Mouse (Mus musculus) heart, embryonic 10.5 days (tissue): ENCODE measurements around the gene Zc3h7a. TPM values are rescaled to one million over a fixed set of nuclear protein-coding genes. Genes with fewer than 3 reads are reported as not detected.

Experiments
- microRNA-seq: library from miRNA; unstranded; fragments of <30 nt; microRNA quantifications from one replicate; pipeline ENCODE4, GENCODE M21; 2017
- polyA plus RNA-seq: library from polyadenylated mRNA; unstranded; fragments of >200 nt; fragmentation: Nextera tagmentation; extraction: Ambion mirVana; gene quantifications from 2 replicates; pipeline ENCODE4 v1.2.1, GENCODE M21; 2016

Zc3h7a gene
- polyA plus RNA-seq, 1 experiment from 2014 or later, result 82.7 TPM

Small RNA genes within 50 kb of the gene (microRNA-seq; reads per million reads assigned to microRNA genes)
- gene Gm23935, result 324 reads per million, percentile 66 among the genes with 10 or more reads in this experiment

Other genes with a start within 250 kb of the Zc3h7a start
- gene Snn, start 115.4 kb downstream of the Zc3h7a start, polyA plus RNA-seq, result 37.2 and 38.3 TPM in 2 replicates
- gene Litaf, start 110.2 kb downstream of the Zc3h7a start, polyA plus RNA-seq, result 60.8 and 68.7 TPM in 2 replicates
- 32.8 and 40.8 TPM in 2 replicates for gene Txndc11, start 41.7 kb downstream of the Zc3h7a start, polyA plus RNA-seq
- 178 and 219 TPM in 2 replicates for gene Rsl1d1, start 26.9 kb upstream of the Zc3h7a start, polyA plus RNA-seq
- gene Gspt1, start 77.9 kb upstream of the Zc3h7a start, polyA plus RNA-seq, result 64.6 and 97.9 TPM in 2 replicates
- gene Tnfrsf17, start 137.4 kb upstream of the Zc3h7a start, polyA plus RNA-seq, result not detected in 2 replicates
- 6.7 and 7.9 TPM in 2 replicates for gene Snx29, start 146.5 kb upstream of the Zc3h7a start, polyA plus RNA-seq